Mouse (Mus musculus) embryonic facial prominence, embryonic 15.5 days (tissue): ENCODE data around the gene Mgat1. TPM values are rescaled to one million over a fixed set of nuclear protein-coding genes. Genes with fewer than 3 reads are reported as not detected.
"Not testable (repeated sequence)": the region's sequence is repeated elsewhere in the genome, so short reads cannot be mapped to it uniquely, and the experiment has no call there.

Source experiments
- ATAC-seq: fragments of 200-750 bp; cut with Nextera tagmentation; 2 replicates; pipeline ENCODE4 v1.8.0; 2017; ENCODE audit warnings: low read depth, moderate TSS enrichment; ENCODE audit not compliant: insufficient number of reproducible peaks, low FRiP score, low TSS enrichment
- H3K27ac ChIP-seq: fragments of 300-500 bp; sonication (generic); replicated peaks from 2 replicates; pipeline ENCODE4 v1.5.1; 2015; ENCODE audit warnings: mild to moderate bottlenecking, inconsistent platforms
- H3K27me3 ChIP-seq: fragments of 300-500 bp; sonication (generic); 2 replicates; pipeline ENCODE4 v1.6.1; 2015; ENCODE audit warnings: inconsistent platforms
- H3K36me3 ChIP-seq: fragments of 300-500 bp; sonication (generic); 2 replicates; pipeline ENCODE4 v1.6.1; 2015; ENCODE audit warnings: mild to moderate bottlenecking, inconsistent platforms
- H3K4me1 ChIP-seq: fragments of 300-500 bp; sonication (generic); 2 replicates; pipeline ENCODE4 v1.6.1; 2015; ENCODE audit warnings: inconsistent platforms
- H3K4me2 ChIP-seq: fragments of 300-500 bp; sonication (generic); replicated peaks from 2 replicates; pipeline ENCODE4 v1.6.1; 2015; ENCODE audit warnings: mild to moderate bottlenecking, inconsistent platforms
- H3K4me3 ChIP-seq: fragments of 300-500 bp; sonication (generic); replicated peaks from 2 replicates; pipeline ENCODE4 v1.5.1; 2015; ENCODE audit warnings: mild to moderate bottlenecking, inconsistent platforms
- H3K9ac ChIP-seq: fragments of 300-500 bp; sonication (generic); 2 replicates; pipeline ENCODE4 v1.6.1; 2015; ENCODE audit warnings: inconsistent platforms
- H3K9me3 ChIP-seq: fragments of 300-500 bp; sonication (generic); replicated peaks from 2 replicates; pipeline ENCODE4 v1.6.1; 2016; ENCODE audit warnings: inconsistent platforms
- WGBS: fragments of 180-500 bp; shearing (Covaris S2); methylation state at CpG from one replicate; pipeline ENCODE4 v1.1.7; 2015; 5-methylcytosine and 5-hydroxymethylcytosine counted together
- polyA plus RNA-seq: library from polyadenylated mRNA; unstranded; fragments of >200 nt; fragmentation: Nextera tagmentation; extraction: Ambion mirVana; gene quantifications from 2 replicates; pipeline ENCODE4 v1.2.1, GENCODE M21; 2015

Gene Mgat1
- polyA plus RNA-seq, 1 experiment from 2014 or later: 71.7 TPM

DNA sequence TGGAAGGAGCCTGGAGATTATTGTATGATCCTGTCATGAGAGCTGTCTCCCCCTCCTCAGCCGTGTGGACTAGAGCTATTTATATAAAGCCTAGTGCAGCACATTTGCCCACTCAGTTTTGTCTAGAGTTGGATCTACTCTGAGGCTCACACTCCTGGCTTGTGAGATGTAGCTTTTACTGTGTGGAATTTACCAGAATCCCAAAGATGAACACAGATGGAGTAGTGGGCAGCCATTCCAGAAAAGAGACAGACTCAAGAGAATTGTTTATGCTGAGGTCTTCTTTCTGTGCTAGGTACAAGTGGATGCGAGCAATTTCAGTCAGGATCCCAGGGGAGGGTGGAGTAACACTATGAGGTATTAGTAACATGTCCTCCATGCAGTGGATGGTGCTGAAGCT, 43.3 kb downstream of the Mgat1 start:
- Histone ChIP-seq H3K9me3 (no peaks in the 10 kb centered on the region), H3K27ac (no peak overlapping the region), H3K36me3 (no peaks in the 10 kb centered on the region), H3K4me3 (no peak overlapping the region), H3K4me1 (no peaks in the 10 kb centered on the region), H3K9ac (no peak overlapping the region), H3K4me2 (no peak overlapping the region), H3K27me3 (no peaks in the 10 kb centered on the region)
- ATAC-seq: no peak
- 69% methylated on average over 2 of the region's 2 CpGs for WGBS

DNA sequence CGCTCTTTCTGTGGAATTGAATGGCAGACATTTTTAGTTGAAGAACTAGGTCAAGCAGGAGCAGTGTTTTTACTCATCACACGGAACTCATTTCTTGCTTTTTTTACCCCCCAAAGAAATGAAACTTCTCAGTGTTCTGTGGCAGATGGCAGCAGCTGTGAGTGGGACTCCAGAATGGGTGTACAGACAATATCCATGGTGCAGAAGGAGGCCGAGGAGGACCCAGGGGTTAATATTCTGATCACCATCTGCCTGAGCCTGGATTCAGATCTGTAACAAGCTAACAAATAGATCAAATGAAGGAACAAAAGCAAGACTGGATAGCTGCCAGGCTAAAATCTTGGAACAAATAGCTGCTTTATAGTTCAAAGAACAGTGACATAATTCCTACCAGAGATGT, 48.8 kb downstream of the Mgat1 start:
- no peaks in the 10 kb centered on the region for H3K4me1 ChIP-seq
- 55% methylated on average over 3 of the region's 3 CpGs for WGBS
- no peaks in the 10 kb centered on the region for H3K27me3 ChIP-seq
- ATAC-seq: no peak
- H3K36me3 ChIP-seq: no peaks in the 10 kb centered on the region
- no peak overlapping the region for H3K4me3 ChIP-seq
- H3K9ac ChIP-seq: no peak overlapping the region
- no peaks in the 10 kb centered on the region for H3K9me3 ChIP-seq
- H3K4me2 ChIP-seq: no peak overlapping the region
- H3K27ac ChIP-seq: no peak overlapping the region

- Histone ChIP-seq H3K9me3 (no peaks in the 10 kb centered on the region), H3K4me3 (no peak within 1 kb of the TSS), H3K27me3 (no peaks in the 10 kb centered on the region), H3K27ac (no peak within 1 kb of the TSS), H3K4me2 (no peak within 1 kb of the TSS), H3K4me1 (no peaks in the 10 kb centered on the region), H3K9ac (no peak within 1 kb of the TSS), H3K36me3 (no peaks in the 10 kb centered on the region)
- ATAC-seq: no peak
These were observed 60.5 kb downstream of the Mgat1 start, which contains the start of gene Olfr10 for GRCm38 (mm10) chr11:49304441-49304840. TSS of gene Olfr10 (plus strand) at chr11:49304741.

DNA sequence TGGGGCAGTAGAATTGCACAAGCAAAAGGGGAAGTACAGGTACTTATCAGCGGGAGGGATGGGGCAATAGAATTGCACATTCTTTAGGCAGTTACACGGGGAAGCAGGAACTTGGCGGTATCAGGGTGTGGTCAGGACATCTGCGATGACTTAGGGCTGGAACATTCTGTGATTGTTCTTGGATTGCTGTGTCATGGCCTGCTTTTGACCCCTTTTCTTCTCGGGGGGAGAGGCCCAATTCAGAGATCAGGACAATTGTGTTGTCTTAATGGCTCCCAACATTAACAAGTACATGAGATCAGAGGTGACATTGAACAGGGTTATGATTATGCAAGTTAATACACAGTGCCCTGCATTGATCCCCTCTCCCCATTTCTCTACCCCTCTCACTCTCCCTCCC, 64.6 kb downstream of the Mgat1 start:
- not testable (repeated sequence) for H3K4me2 ChIP-seq, ATAC-seq, H3K27ac ChIP-seq

More for the DNA sequence above, 64.6 kb downstream of the Mgat1 start:
- 79% methylated on average over 5 of the region's 5 CpGs for WGBS
- not testable (repeated sequence) for H3K9ac ChIP-seq, H3K9me3 ChIP-seq, H3K4me3 ChIP-seq, H3K4me1 ChIP-seq, H3K27me3 ChIP-seq, H3K36me3 ChIP-seq

Other genes with a start within 250 kb of the Mgat1 start
- gene 9930111J21Rik2, start 192.9 kb upstream of the Mgat1 start, polyA plus RNA-seq: 0.83 and 0.91 TPM in 2 replicates
- 0.21 TPM in 2 replicates for gene Tgtp2, start 180.0 kb upstream of the Mgat1 start, polyA plus RNA-seq
- gene Ifi47, start 167.6 kb upstream of the Mgat1 start, polyA plus RNA-seq: 2.1 and 2.6 TPM in 2 replicates
- 0.17 and 0.27 TPM in 2 replicates for gene Olfr1396, start 129.3 kb upstream of the Mgat1 start, polyA plus RNA-seq
- gene Olfr1395, start 101.9 kb upstream of the Mgat1 start, polyA plus RNA-seq: 0.25 and 0.51 TPM in 2 replicates
- 0.05 TPM in 2 replicates for gene Olfr1394, start 89.8 kb upstream of the Mgat1 start, polyA plus RNA-seq
- 1.7 and 2.2 TPM in 2 replicates for gene Btnl9, start 57.0 kb upstream of the Mgat1 start, polyA plus RNA-seq
- gene Zfp62, start 40.9 kb upstream of the Mgat1 start, polyA plus RNA-seq: 36.0 and 36.7 TPM in 2 replicates
- 0.11 TPM in 1 of 2 replicates, not detected in the other for gene Olfr1393, start 34.1 kb downstream of the Mgat1 start, polyA plus RNA-seq
- not detected in 2 replicates for gene Olfr1392, start 41.1 kb downstream of the Mgat1 start, polyA plus RNA-seq
- gene Olfr10, start 60.5 kb downstream of the Mgat1 start, polyA plus RNA-seq: not detected in 2 replicates
- gene Olfr1391, start 78.6 kb downstream of the Mgat1 start, polyA plus RNA-seq: 0.08 TPM in 1 of 2 replicates, not detected in the other
- gene Olfr1390, start 91.0 kb downstream of the Mgat1 start, polyA plus RNA-seq: not detected in 2 replicates
- 0.05 TPM in 1 of 2 replicates, not detected in the other for gene Olfr1389, start 178.9 kb downstream of the Mgat1 start, polyA plus RNA-seq
- gene Olfr1388, start 192.4 kb downstream of the Mgat1 start, polyA plus RNA-seq: 0.12 TPM in 2 replicates
- gene Olfr1387, start 211.2 kb downstream of the Mgat1 start, polyA plus RNA-seq: 0.23 TPM in 1 of 2 replicates, not detected in the other
- gene Olfr1386, start 220.9 kb downstream of the Mgat1 start, polyA plus RNA-seq: 0.19 TPM in 1 of 2 replicates, not detected in the other
- gene Olfr1385, start 244.9 kb downstream of the Mgat1 start, polyA plus RNA-seq: not detected in 2 replicates